Mouse (Mus musculus) ovary, adult 2 months (tissue): ENCODE data around the gene Irf5. TPM values are rescaled to one million over a fixed set of nuclear protein-coding genes. Genes with fewer than 3 reads are reported as not detected.

ENCODE experiments used
- polyA plus RNA-seq: library from polyadenylated mRNA; depleted of rRNA; stranded (reverse); fragments of >200 nt; gene quantifications from 2 replicates; pipeline ENCODE4 v1.2.3, GENCODE M21; 2012; rRNA removed

Irf5 gene
- 22.0 and 22.5 TPM in 2 replicates for polyA plus RNA-seq

GRCm38 (mm10) chr6:29526281-29527251 lies at the start of gene Irf5:
Gene Irf5 (plus strand): TSS chr6:29526625.

GRCm38 (mm10) chr6:29507447-29508309 lies 18.7 kb upstream of the Irf5 start, which contains the start of gene Kcp:
Gene Kcp (minus strand): TSS chr6:29507952.

Other genes with a start within 250 kb of the Irf5 start
- 0.78 and 0.97 TPM in 2 replicates for gene Fam71f2, start 247.0 kb upstream of the Irf5 start, polyA plus RNA-seq
- not detected in 2 replicates for gene Fam71f1, start 207.5 kb upstream of the Irf5 start, polyA plus RNA-seq
- gene Calu, start 178.6 kb upstream of the Irf5 start, polyA plus RNA-seq: 50.6 and 64.4 TPM in 2 replicates
- 0.70 and 1.8 TPM in 2 replicates for gene Opn1sw, start 138.2 kb upstream of the Irf5 start, polyA plus RNA-seq
- gene Ccdc136, start 130.3 kb upstream of the Irf5 start, polyA plus RNA-seq: 10.6 and 13.4 TPM in 2 replicates
- gene Flnc, start 93.4 kb upstream of the Irf5 start, polyA plus RNA-seq: 30.3 and 40.6 TPM in 2 replicates
- gene Atp6v1f, start 58.9 kb upstream of the Irf5 start, polyA plus RNA-seq: 265 TPM in 2 replicates
- gene Atp6v1fnb, start 55.2 kb upstream of the Irf5 start, polyA plus RNA-seq: not detected in 2 replicates
- gene Kcp, start 18.7 kb upstream of the Irf5 start, polyA plus RNA-seq: 35.8 and 41.1 TPM in 2 replicates
- gene Tnpo3, start 83.3 kb downstream of the Irf5 start, polyA plus RNA-seq: 46.4 and 99.4 TPM in 2 replicates
- 7.5 and 9.0 TPM in 2 replicates for gene Tspan33, start 167.6 kb downstream of the Irf5 start, polyA plus RNA-seq
- gene Smo, start 208.9 kb downstream of the Irf5 start, polyA plus RNA-seq: 131 and 133 TPM in 2 replicates
- gene Ahcyl2, start 241.4 kb downstream of the Irf5 start, polyA plus RNA-seq: 20.6 and 22.4 TPM in 2 replicates